Mouse (Mus musculus) neural tube, embryonic 13.5 days (tissue): ENCODE data around the gene Sarm1. TPM values are rescaled to one million over a fixed set of nuclear protein-coding genes. Genes with fewer than 3 reads are reported as not detected.

Source experiments
- ATAC-seq: fragments of 200-750 bp; cut with Nextera tagmentation; 2 replicates; pipeline ENCODE4 v1.8.0; 2017; ENCODE audit warnings: low read depth, mild to moderate bottlenecking, moderate TSS enrichment, moderate library complexity
- H3K27ac ChIP-seq: fragments of 300-500 bp; sonication (generic); replicated peaks from 2 replicates; pipeline ENCODE4 v1.5.1; 2015; ENCODE audit warnings: moderate library complexity, mild to moderate bottlenecking, inconsistent platforms
- H3K27me3 ChIP-seq: fragments of 300-500 bp; sonication (generic); 2 replicates; pipeline ENCODE4 v1.6.1; 2015; ENCODE audit warnings: mild to moderate bottlenecking, inconsistent platforms
- H3K36me3 ChIP-seq: fragments of 300-500 bp; sonication (generic); 2 replicates; pipeline ENCODE4 v1.6.1; 2015; ENCODE audit warnings: mild to moderate bottlenecking, inconsistent platforms
- H3K4me1 ChIP-seq: fragments of 300-500 bp; sonication (generic); replicated peaks from 2 replicates; pipeline ENCODE4 v1.6.1; 2015; ENCODE audit warnings: inconsistent platforms
- H3K4me2 ChIP-seq: fragments of 300-500 bp; sonication (generic); 2 replicates; pipeline ENCODE4 v1.6.1; 2015; ENCODE audit warnings: inconsistent platforms, mild to moderate bottlenecking, moderate library complexity
- H3K4me3 ChIP-seq: fragments of 300-500 bp; sonication (generic); 2 replicates; pipeline ENCODE4 v1.5.1; 2015; ENCODE audit warnings: mild to moderate bottlenecking, inconsistent platforms
- H3K9ac ChIP-seq: fragments of 300-500 bp; sonication (generic); 2 replicates; pipeline ENCODE4 v1.6.1; 2015; ENCODE audit warnings: moderate library complexity, mild to moderate bottlenecking, inconsistent platforms
- H3K9me3 ChIP-seq: fragments of 300-500 bp; sonication (generic); 2 replicates; pipeline ENCODE4 v1.6.1; 2016; ENCODE audit warnings: inconsistent platforms
- WGBS: fragments of 180-500 bp; shearing (Covaris S2); methylation state at CpG from one replicate; pipeline ENCODE4 v1.1.7; 2015; 5-methylcytosine and 5-hydroxymethylcytosine counted together
- polyA plus RNA-seq: library from polyadenylated mRNA; unstranded; fragments of >200 nt; fragmentation: Nextera tagmentation; extraction: Ambion mirVana; gene quantifications from 2 replicates; pipeline ENCODE4 v1.2.1, GENCODE M21; 2015

Sarm1 gene
- polyA plus RNA-seq, 1 experiment from 2014 or later: 43.0 TPM

DNA sequence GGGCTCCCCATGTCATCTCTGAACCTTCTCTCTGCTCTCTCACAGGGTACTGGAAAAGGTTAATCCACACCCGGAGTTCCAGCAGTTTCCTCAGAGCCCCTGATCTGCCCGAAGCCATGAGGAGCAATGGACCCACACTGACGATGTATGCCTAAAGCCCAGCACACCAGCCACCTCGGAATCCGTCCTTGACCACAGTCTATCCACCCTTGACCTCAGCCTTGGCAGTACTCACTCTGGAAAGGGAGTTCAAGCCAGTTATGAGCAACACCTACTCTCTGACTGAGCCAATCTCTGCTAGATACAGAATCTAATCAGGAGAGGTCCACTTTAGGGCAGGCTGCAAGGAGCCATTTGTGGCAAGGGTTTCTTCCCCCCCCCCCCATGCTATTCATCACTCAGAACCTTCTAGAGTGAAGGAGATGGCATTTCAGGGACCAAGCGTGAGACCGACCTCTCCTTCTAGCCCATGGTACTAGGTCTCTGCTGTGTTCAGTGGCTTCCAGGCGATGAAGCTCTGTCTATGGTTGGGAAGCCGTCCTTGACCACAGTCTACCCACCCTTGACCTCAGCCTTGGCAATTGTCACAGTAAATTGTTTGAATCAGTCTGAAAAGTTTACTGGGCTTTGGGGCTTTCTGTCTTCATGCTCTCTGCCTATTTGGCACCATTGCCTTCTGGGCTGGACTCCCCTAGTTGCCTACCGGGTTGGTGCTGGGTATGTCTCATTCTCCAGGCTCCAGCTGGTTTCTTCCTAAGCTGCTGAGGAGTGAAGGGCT, 26.0 kb downstream of the Sarm1 start:
- peaks cover 48% of the 10 kb centered on the region for H3K36me3 ChIP-seq
- no peak for ATAC-seq
- WGBS: 92% methylated on average over 10 of the region's 10 CpGs

DNA sequence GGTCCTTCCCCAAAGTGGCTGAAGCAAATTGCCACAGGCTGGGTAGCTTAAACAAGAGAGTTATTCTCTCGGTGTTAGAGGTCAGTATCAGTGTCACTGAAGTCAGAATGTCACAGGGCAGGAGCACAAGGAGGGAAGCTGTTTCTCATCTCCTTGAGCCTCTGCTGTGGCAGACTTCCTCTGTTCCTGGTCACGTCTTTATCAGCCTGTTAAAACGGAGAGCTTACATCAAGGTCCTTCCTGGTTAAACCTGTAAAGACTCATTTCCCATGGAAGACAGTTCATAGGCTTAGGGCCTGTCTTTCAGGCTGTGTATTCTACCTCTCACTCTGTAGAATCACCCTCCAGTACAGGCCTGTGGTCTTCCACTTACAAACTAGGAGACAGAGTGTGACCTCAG, 29.6 kb downstream of the Sarm1 start:
- Histone ChIP-seq H3K27me3 (no peaks in the 10 kb centered on the region), H3K27ac (no peak overlapping the region), H3K4me2 (no peak overlapping the region), H3K9me3 (no peaks in the 10 kb centered on the region), H3K36me3 (peaks cover 21% of the 10 kb centered on the region), H3K4me3 (no peak overlapping the region), H3K4me1 (peaks cover 16% of the 10 kb centered on the region), H3K9ac (no peak overlapping the region)
- 60% methylated on average over 3 of the region's 3 CpGs for WGBS
- no peak for ATAC-seq

More for the DNA sequence above, 26.0 kb downstream of the Sarm1 start:
- H3K27me3 ChIP-seq: no peaks in the 10 kb centered on the region
- no peak overlapping the region for H3K4me2 ChIP-seq
- H3K9me3 ChIP-seq: no peaks in the 10 kb centered on the region
- no peak overlapping the region for H3K9ac ChIP-seq
- peaks cover 5% of the 10 kb centered on the region for H3K4me1 ChIP-seq
- no peak overlapping the region for H3K4me3 ChIP-seq
- no peak overlapping the region for H3K27ac ChIP-seq

GRCm38 (mm10) chr11:78467515-78467914, 30.0 kb downstream of the Sarm1 start:
- Histone ChIP-seq H3K4me2 (no peak overlapping the region), H3K4me1 (peaks cover 16% of the 10 kb centered on the region), H3K27ac (no peak overlapping the region), H3K4me3 (no peak overlapping the region), H3K9ac (no peak overlapping the region), H3K36me3 (peaks cover 17% of the 10 kb centered on the region; the same call in 1 of the 2 replicates), H3K9me3 (no peaks in the 10 kb centered on the region), H3K27me3 (no peaks in the 10 kb centered on the region)
- no peak for ATAC-seq
- WGBS: 84% methylated on average over 7 of the region's 7 CpGs

DNA sequence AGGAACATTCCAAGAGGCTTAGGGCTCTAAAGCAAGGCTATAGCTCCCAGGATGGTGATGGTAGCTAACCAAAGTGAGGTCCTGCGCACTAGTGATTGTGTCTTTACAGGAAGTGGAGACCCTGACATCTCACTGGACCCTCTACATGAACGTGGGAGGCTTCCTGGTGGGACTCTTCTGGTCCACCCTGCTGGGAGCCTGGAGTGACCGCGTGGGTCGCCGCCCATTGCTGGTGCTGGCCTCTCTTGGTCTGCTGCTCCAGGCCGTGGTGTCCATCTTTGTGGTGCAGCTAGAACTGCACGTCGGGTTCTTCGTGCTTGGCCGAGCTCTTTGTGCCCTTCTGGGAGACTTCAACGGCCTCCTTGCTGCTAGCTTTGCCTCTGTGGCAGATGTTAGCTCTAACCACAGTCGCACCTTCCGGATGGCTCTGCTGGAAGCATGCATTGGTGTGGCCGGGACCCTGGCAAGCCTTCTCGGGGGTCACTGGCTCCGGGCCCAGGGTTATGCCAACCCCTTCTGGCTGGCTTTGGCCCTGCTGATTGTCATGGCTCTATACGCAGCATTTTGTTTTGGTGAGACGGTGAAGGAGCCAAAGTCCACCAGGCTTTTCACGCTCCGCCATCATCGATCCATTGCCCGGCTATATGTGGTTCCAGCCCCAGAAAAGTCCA, 31.2 kb downstream of the Sarm1 start:
- Histone ChIP-seq H3K27me3 (no peaks in the 10 kb centered on the region), H3K9me3 (no peaks in the 10 kb centered on the region), H3K4me3 (peak overlapping the region; percentile 66), H3K9ac (peak overlapping the region; percentile 87), H3K36me3 (0 out of 2 replicates have a peak, but pooled peaks cover 6% of the 10 kb centered on the region), H3K27ac (peak overlapping the region; percentile 91), H3K4me2 (peak overlapping the region; percentile 73), H3K4me1 (peaks cover 16% of the 10 kb centered on the region)
- WGBS: 59% methylated on average over 23 of the region's 23 CpGs
- ATAC-seq: peak; percentile 30

DNA sequence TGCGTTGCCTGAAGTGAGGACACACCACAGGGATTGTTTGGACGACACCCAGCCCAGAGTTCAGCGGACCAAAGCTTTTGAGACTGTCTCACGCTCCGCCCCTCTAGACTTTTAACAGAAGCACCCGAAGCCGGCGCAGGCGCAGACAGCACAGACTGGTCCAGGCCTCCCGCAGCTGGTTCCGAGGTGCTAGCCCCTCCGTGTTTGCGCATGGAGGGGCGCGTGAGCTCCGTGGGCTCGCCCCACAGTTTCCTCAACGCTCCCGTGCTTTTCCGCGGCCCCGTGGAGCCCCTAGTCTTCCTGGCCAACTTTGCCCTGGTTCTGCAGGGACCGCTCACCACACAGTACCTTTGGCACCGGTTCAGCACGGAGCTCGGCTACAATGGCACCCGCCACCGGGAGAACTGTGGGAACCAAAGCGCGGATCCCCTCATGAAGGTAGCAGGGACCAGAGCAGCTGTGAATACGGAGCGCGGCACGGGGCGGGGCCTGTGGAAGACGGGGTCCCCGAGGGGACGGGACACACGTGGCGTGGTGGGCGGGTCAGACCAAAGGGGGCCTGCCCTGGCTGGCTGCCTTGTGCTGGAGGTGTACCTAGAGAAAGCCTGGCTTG, 31.9 kb downstream of the Sarm1 start, which contains the start of gene Slc46a1:
Slc46a1 (plus strand) TSS at position 130 of the 613 bp plus-strand sequence.
- WGBS: under 1% methylated on average over 41 of the region's 41 CpGs
- H3K4me2 ChIP-seq: peak within 1 kb of the TSS; percentile 73
- peak within 1 kb of the TSS; percentile 87 for H3K9ac ChIP-seq
- peak within 1 kb of the TSS; percentile 91 for H3K27ac ChIP-seq
- H3K4me1 ChIP-seq: peaks cover 16% of the 10 kb centered on the region
- H3K27me3 ChIP-seq: no peaks in the 10 kb centered on the region
- H3K4me3 ChIP-seq: peak within 1 kb of the TSS; percentile 66
- peak; percentile 93 for ATAC-seq
- H3K36me3 ChIP-seq: no peaks in the 10 kb centered on the region
- H3K9me3 ChIP-seq: no peaks in the 10 kb centered on the region

GRCm38 (mm10) chr11:78465116-78465515, 32.4 kb downstream of the Sarm1 start:
- Histone ChIP-seq H3K9ac (peak overlapping the region; percentile 87), H3K36me3 (no peaks in the 10 kb centered on the region), H3K4me3 (peak overlapping the region; percentile 66), H3K27ac (peak overlapping the region; percentile 91), H3K9me3 (no peaks in the 10 kb centered on the region), H3K27me3 (no peaks in the 10 kb centered on the region), H3K4me1 (peaks cover 16% of the 10 kb centered on the region), H3K4me2 (peak overlapping the region; percentile 73)
- ATAC-seq: peak; percentile 49
- 31% methylated on average over 9 of the region's 9 CpGs for WGBS

- no peaks in the 10 kb centered on the region for H3K27me3 ChIP-seq
- H3K4me2 ChIP-seq: no peak overlapping the region
- H3K9me3 ChIP-seq: no peaks in the 10 kb centered on the region
- 67% methylated on average over 13 of the region's 13 CpGs for WGBS
- no peak for ATAC-seq
- H3K4me1 ChIP-seq: peaks cover 16% of the 10 kb centered on the region
- H3K27ac ChIP-seq: no peak overlapping the region
- H3K4me3 ChIP-seq: no peak overlapping the region
- H3K36me3 ChIP-seq: no peaks in the 10 kb centered on the region
- no peak overlapping the region for H3K9ac ChIP-seq
Observed at GRCm38 (mm10) chr11:78463286-78464036, 34.1 kb downstream of the Sarm1 start.

DNA sequence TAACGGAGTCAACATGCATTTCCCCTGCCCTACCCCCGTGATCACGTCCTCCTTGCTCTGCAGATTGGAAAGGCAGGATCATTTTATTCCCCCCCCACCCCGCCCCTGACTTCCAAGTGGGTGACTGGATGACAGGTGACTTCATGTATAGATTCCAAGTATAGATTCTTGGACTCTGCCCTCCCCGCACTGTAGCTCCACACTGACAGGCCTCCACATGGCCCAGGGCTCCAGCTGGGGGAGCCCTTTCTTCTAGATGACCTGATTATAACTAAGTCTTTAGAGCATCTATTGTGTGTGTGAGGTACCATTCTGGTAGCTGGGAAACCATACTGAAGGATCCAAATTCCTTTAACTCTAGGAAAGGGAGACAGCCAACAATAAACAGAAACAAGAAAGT, 34.9 kb downstream of the Sarm1 start:
- Histone ChIP-seq H3K36me3 (no peaks in the 10 kb centered on the region), H3K4me1 (peaks cover 16% of the 10 kb centered on the region), H3K27me3 (no peaks in the 10 kb centered on the region), H3K4me2 (no peak overlapping the region), H3K9ac (no peak overlapping the region), H3K9me3 (no peaks in the 10 kb centered on the region), H3K27ac (no peak overlapping the region), H3K4me3 (no peak overlapping the region)
- WGBS: 83% methylated on average over 5 of the region's 5 CpGs
- ATAC-seq: no peak

DNA sequence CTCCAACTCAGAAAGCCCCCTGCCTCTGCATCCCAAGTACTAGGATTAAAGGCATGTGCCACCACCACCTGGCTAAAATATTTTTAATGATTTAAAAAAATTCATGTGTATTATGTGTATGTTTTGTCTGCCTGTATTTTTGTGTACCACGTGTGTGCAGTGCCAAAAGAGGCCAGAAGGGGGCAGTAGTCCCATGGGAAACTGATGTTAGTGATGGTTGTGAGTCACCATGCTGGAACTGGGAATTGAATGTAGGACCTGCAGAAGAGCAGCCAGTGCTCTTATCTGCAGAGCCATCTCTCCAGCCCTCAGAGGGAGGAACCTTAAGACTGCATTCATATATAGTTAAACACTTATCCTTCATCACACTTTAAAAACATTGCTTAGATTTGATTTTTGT, 35.7 kb downstream of the Sarm1 start:
- 64% methylated on average over 1 of the region's 1 CpGs for WGBS
- Histone ChIP-seq H3K9me3 (no peaks in the 10 kb centered on the region), H3K4me3 (no peak overlapping the region), H3K4me1 (peaks cover 15% of the 10 kb centered on the region), H3K27ac (no peak overlapping the region), H3K9ac (no peak overlapping the region), H3K4me2 (no peak overlapping the region), H3K36me3 (no peaks in the 10 kb centered on the region), H3K27me3 (no peaks in the 10 kb centered on the region)
- no peak for ATAC-seq

- Histone ChIP-seq H3K27me3 (no peaks in the 10 kb centered on the region), H3K4me2 (no peak overlapping the region), H3K4me3 (no peak overlapping the region)
Observed at GRCm38 (mm10) chr11:78458740-78459139, 38.8 kb downstream of the Sarm1 start.

GRCm38 (mm10) chr11:78455308-78455707, 42.2 kb downstream of the Sarm1 start:
- Histone ChIP-seq H3K27me3 (no peaks in the 10 kb centered on the region; the same call in 1 of the 2 replicates), H3K9me3 (no peaks in the 10 kb centered on the region), H3K36me3 (no peaks in the 10 kb centered on the region), H3K4me2 (no peak overlapping the region), H3K4me3 (no peak overlapping the region), H3K4me1 (no peaks in the 10 kb centered on the region), H3K27ac (no peak overlapping the region), H3K9ac (no peak overlapping the region)
- no peak for ATAC-seq
- WGBS: 52% methylated on average over 5 of the region's 5 CpGs

More at GRCm38 (mm10) chr11:78458740-78459139, 38.8 kb downstream of the Sarm1 start:
- ATAC-seq: no peak
- 82% methylated on average over 17 of the region's 17 CpGs for WGBS
- Histone ChIP-seq H3K9ac (no peak overlapping the region), H3K27ac (no peak overlapping the region), H3K9me3 (no peaks in the 10 kb centered on the region), H3K4me1 (no peaks in the 10 kb centered on the region), H3K36me3 (no peaks in the 10 kb centered on the region)
